Mouse (Mus musculus) layer of hippocampus, postnatal 10 days (tissue): ENCODE data around the gene Pml. TPM values are rescaled to one million over a fixed set of nuclear protein-coding genes. Genes with fewer than 3 reads are reported as not detected.
"Not testable (repeated sequence)": the region's sequence is repeated elsewhere in the genome, so short reads cannot be mapped to it uniquely, and the experiment has no call there.

ENCODE experiments used
- DNase-seq, 2 experiments: peaks; one replicate each; pipeline ENCODE4 v3.0.0; 2021; ENCODE audit warnings: low spot score in 2 of 2
- total RNA-seq, 2 experiments: library from RNA; stranded (reverse); gene quantifications; 2 replicates each; pipeline ENCODE4 v1.2.3; 2021

The Pml gene
- total RNA-seq, 2 experiments from 2014 or later: 7.3 to 9.1 TPM

DNA sequence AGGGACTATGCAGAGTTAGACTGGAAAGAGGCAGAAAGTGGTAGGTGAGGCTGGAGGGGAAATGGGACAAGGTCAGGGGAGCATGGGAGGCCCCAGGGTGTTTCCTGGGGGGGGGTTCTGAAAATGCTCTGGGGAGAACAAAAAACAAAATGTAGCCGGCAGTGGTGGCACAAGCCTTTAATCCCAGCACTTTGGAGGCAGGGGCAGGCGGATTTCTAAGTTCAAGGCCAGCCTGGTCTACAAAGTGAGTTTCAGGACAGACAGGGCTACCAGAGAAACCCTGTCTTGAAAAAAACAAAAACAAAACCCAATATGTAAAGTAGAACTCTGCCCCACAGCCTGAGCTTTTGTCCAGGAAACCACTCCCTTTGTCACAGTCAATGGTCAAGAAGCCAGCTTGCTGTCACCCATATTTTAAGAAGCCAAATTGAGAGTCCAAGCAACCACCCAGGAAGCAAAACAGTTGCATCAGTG, 22.5 kb upstream of the Pml start:
- DNase-seq: no peak

DNA sequence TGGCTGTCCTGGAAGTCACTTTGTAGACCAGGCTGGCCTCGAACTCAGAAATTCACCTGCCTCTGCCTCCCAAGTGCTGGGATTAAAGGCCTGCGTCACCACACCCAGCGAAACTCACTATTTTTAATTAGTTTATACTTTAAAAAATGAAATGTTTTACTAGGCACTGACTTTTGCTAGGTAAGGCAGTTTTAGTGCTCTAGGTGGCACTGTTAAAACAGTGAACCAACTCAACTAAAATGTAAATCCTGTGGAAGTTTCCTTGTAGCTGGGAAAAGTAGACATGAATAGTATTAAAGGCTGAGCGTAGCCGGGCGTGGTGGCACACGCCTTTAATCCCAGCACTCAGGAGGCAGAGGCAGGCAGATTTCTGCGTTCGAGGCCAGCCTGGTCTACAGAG, 22.0 kb upstream of the Pml start:
- not testable (repeated sequence) for DNase-seq

DNA sequence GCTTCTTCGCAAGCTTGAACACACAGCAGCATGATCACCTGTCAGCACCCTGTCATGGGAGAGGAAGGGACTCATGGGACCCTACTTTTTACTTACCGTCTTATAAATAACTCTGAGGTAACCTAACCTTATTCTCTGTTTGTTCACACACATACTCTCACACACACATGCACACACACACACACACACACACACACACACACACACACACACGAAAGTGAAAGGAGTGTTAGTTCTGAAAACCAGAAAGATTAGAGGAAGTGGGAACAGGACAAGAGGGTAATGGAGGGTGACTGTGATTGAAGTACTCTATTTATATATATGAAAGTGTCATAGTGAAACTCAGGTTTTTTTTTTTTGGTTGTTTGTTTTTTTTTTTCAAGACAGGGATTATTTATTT, 21.5 kb upstream of the Pml start:
- no peak for DNase-seq

DNA sequence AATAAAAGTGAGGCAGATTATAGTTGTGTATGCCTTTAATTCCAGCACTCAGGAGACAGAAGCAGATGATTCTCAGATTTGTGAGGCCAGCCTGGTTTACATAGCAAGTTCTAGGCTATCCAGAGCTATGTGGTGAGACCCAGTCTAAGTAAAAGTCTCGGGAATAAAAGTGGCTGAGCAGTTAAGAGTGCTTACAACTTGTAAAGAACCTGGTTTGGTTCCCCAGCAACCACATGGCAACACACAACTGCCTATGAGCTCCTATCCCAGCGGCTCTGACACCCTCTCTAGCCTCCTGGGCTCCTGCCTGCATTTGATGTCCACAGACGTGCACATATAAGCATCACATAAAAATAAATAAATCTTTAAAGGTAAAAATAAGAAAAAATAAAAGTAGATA, 20.5 kb upstream of the Pml start:
- DNase-seq: no peak

DNA sequence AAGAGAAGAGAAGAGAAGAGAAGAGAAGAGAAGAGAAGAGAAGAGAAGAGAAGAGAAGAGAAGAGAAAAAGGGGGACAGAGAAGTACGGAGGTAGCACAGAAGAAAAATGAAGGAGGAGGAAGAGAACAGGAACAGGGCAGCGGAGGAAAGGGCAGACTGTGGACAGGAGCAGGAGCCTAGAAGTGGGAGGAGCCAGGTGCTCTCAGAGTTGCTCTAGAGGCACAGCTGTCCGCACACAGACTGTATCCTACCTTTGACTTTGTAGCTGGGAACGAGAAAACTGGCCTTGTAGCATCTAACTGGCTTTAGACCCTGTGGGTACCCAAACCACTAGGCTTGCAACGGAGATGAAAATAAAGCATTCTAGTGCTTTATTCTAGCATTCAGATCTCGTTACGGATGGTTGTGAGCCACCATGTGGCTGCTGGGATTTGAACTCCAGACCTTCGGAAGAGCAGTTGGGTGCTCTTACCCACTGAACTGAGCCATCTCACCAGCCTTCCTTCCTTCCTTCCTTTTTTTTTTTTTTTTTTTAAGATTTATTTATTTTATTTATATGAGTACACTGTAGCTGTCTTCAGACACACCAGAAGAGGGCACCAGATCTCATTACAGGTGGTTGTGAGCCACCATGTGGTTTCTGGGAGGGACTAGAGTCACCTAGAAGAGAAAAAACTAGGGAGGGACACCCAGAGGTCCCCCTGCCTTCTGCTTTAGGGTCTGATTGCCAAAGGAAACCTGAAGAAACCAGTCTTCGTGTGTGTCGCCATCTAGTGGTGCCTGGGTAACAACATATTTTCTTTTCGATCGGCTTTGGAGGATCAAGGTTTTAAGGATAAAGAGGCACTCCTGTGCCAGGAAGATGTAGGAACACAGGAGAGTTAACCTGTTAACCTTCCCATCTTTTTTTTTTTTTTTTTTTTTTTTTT, 19.1 kb upstream of the Pml start:
- peak; percentile 58 to 68 for DNase-seq

DNA sequence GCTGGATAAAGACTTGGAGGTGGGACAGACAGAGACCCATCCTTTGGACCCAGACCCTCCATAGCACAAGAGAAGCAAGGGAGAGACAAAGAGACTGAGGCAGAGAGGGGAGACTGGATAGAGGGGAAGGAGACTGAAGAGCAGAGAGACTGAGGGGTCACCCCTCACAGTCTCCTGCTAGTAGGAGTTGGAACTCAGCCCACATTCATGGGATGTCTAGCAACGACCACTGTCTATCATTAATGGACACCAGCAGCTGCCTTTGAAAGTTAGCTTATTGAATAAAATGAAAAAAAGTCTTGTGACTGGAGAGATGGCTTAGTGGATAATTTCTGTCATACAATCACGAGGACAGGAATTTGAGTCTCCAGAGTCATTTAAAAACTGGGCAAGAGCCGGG, 17.5 kb upstream of the Pml start:
- no peak for DNase-seq

DNA sequence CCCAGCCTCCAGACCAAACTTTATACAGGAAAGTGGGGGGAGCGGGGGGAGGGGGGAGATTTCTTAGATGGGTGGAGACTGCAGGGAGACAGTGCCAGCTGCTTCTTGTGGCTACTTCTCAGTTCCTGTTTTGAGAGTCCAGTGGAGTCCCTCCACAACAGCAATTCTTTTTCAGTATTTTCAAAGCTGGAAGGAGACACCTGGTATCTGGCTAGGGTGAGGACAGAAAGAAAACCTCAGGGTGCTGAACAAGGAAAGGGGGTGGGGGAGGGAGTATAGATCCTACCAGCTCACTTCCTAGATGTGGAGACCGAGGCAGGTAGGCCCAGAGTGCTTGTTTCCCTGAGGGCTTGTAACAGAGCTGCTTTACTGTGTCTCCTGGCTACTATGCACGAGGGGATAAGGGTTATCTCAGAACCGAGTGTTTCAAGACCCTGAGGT, 17.0 kb upstream of the Pml start:
- no peak for DNase-seq

DNA sequence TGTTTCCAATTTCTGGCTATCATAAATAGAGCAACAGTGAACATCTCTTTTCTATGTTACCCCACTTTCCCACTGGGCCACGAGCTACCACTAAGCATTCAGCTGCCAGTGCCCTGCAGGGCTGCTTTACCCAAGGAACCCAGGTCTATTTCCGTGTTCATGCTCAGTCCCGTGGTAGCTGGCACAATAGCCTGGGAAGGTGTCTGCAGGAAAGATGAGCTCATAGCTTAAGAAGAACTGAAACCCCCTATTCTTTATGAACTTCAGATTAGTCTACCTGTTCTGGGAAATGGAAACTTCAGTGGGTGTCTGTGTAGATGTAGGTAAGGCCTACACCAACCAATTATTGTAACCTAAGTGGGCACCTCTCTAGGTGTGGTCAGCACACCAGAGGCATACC, 15.8 kb upstream of the Pml start:
- no peak for DNase-seq

DNA sequence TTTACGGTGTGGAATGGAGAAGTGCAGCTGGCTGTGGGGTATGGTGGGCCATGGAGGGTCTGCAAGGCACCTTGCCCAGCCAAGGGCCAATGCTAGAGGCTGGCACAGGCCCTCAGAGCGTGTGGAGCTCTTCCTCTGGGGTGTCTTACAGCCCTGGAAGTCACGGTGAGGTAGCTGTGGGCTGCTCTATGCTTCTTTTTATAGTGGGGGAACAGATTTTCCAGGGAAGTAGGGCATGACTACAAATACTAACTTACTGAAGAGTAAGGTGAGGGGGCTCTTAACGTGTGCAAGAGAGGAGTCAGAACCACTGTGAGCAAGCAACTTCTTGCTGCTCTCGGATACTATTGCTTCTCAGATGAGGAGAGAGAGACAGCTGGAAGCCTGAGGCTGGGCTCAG, 12.9 kb upstream of the Pml start:
- no peak for DNase-seq

DNA sequence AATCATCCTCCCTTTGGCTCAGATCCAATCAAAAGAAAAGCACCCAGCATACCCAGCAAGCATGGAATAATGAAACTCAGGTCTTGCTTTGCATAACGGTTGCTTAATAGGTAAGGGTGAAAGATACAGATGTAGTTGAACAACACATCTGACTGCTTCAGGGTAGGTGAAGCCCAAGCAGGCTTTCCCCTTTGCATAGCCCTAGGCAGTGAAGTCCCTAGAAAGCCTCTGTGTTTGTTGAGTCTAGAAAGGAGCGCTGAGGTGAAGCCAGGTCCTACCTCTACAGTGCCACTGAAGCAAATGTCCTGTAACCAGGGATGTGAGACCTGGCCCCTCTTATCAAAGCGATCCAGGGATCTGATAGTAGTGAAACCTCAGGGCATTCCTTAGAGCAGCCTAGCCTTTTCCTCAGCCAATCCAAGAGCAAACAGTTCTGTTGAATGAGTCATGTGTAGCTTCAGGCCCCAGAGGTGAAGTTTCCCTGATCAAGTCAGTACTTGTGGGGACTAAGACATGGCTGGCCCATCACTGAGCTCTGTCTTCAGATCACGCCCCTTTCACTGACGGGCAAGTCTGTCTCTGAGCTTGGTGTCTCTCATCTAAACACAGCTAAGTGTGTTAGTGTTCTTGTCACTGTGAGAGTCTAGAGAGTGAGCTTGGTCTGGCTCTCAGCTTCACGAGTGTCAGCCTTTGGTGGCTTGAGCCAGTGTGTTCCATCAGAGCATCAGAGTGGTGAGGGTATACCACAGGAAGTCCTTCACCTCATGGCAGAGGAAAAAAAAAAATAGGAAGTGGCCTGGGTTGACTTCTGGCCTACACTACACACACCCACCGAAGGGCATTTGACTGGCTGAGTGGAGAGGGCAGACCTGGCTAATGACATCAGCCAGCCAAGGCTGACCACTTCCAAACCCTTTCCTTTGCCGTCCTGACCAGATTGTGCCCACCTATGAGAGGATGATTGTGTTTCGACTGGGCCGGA, 6.4 kb upstream of the Pml start:
- DNase-seq: no peak

DNA sequence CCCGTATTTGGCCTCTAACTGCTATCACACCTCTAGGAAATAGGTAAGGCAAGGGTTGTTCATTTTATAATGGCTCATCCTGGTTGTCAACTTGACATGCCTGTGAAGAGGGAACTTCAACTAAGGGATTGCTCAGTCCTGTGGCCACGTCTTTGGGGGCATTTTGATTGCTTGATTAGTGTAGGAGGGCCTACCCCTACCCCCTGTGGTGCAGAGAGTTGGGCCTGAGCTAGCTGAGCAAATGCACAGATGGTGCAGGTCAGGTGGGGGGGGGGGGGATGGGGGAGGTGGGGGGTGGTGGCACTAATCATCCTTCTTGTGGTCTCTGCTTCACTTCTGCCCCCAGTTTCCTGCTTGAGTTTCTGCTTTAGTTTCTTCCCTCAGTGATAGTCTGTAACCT, 5.5 kb upstream of the Pml start:
- DNase-seq: no peak

DNA sequence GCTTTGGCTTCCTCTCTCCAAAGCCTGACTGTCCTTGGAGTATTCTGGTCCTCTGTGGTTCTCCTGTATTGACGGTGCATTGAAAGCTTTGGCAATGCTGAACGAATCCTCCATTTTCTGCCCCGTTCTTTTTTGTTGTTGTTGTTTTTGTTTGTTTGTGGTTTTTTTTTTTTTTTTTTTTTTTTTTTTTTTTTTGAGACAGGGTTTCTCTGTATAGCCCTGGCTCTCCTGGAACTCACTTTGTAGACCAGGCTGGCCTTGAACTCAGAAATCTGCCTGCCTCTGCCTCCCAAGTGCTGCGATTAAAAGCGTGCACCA, 4.2 kb upstream of the Pml start:
- DNase-seq: not testable (repeated sequence)

DNA sequence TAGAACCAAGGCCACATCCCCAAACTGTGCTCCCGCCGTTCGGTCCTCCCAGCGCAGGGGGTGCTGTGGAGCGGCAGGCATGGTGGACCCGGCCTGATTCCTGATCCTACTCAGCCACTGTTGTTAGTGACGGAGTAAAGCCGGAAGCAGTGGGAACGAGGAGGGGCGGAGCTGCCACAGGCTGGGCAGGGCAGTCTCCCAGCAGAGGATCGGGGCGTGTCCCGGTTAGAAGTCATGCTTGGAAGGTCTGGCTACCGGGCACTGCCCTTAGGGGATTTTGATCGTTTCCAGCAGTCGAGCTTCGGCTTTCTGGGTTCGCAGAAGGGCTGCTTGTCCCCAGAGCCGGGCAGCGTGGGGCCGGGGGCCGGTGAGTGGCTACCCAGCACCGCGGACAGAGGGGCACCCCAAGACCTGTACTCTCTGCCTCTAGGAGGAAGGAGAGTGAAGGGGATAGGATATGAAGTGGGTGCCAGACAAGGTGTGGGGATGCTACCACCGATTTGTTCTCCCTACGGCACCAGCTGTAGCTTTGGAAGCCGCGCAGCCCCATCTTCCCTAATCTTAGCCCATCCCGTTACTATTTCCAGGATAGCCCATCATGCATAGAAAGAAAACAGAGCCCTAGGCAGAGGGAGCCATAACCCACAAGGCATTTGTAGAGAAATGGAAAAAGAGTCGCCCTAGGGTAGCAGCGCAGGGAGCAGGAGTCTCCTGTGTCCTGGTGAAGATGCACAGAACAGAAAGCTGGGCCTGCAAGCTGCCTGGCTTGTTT, 3.6 kb upstream of the Pml start, which contains the start of gene Stoml1:
Stoml1 (plus strand) TSS at position 132 of the 772 bp plus-strand sequence.
- peak; percentile 92 to 94 for DNase-seq

DNA sequence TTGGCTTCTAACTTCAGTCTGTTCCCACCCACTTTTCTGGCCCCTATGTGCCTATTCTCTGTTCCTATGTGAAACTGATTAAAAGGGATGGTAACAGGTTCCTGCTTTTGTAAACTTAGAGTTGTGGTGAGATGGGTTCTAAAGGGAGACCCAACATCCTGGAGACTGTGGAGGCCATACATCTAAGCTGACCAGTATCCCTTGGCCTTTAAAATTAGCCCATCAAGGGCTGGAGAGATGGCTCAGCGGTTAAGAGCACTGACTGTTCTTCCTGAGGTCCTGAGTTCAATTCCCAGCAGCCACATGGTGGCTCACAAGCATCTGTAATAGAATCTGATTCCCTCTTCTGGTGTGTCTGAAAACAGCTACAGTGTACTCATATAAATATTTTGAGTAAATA, 1.1 kb upstream of the Pml start:
- DNase-seq: not testable (repeated sequence)

DNA sequence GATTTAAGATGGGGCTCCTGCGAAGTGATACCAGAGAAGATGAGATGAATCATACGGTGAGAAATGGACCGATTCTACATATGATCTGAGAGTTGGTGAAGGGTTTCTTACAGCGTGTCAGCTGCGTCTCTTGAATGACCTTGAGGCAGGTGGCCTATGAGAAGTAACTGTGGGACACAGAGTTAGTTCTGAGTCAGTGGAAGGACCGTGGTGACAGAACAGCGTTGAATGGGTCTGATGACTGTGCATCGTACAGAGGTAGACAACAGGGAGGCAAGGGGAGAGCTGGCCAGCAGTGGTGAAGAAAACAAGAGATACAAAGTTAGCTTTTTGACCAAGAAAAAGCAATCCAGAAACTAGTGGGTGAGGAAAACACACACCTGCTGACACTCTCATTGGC, 736 bp upstream of the Pml start:
- DNase-seq: no peak

DNA sequence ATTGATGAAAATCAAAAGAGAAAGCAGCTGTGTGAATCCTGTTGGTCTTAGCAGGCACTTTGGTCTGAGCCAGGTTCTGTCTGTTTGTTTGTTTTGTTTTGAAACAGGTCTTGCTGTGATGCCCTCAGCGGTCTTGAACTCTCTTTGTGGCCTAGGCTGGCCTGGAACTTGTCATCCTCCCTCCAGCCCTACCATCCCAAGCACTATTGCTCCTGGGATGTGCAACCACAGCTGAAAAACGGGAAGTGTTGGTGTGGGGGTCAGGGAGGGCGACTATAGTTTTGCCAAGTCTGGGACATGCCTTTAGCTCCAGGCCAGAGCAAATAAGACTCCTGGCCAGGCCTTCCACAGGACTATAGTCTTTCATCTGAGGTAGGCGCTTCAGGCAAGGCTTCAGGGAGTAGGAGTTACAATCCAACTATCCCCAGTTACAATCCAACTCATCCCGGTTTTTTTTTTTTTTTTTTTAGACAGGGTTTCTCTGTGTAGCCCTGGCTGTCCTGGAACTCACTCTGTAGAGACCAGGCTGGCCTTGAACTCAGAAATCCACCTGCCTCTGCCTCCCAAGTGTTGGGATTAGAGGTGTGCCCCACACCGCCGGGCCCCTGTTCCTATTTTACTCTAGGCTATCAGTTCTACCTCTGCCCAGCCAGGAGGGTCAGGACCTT, 706 bp downstream of the Pml start:
- DNase-seq: no peak

DNA sequence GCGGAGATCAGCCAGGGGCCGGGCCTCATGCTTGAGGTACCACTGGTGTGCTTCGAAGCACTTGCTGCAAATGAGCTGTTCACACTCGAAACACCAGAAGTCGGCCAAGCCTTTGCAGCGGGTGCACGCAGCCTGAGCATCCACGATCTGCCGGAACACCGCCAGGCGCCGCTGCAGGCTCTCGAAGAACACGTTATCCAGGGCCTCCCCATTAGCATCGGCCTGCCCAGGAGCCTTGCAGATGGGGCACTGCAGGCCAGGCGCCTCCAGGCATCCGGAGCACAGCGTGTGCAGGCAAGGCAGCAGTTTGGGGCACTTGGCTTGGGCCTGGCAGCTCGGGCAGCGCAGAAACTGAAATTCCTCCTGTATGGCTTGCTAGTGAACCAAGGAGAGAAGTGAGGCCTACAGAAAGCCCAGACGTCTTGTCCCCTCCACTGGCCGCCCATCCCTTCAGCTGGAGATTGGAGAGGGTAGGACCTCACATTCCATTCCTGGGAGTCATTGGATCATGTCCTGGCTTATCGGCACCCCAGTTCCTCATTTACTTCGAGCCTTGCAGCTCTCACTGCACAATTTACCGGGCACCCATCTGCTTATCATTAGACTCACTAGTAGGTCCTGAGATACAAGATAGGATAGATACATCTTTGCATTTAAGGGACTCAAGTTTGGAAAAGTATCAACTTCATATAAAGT, 2.4 kb downstream of the Pml start:
- DNase-seq: peak; percentile 75 to 87

DNA sequence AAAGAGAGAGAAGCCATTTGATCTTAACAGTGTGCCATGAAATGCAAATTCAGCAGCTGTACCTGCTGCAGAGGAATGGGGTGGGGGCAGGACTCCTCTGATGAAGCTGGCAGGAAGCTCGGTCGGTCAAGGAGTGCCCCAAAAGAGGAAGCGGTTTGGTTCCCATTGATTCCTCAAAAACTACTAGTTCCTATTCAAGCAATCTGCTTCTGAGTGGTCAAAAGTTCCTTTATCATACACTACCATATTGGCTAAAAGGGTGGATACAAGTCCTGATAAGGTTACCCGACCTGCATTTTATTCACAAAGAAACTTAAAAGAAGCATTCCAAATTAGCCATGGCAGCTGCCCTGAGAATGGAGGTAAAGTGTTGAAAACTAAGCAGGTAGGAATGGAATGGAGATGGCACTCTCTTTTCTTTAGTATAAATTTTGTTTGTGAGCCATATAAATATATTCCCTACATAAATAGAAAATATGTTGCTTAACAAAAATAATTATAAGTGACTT, 3.4 kb downstream of the Pml start:
- DNase-seq: no peak

DNA sequence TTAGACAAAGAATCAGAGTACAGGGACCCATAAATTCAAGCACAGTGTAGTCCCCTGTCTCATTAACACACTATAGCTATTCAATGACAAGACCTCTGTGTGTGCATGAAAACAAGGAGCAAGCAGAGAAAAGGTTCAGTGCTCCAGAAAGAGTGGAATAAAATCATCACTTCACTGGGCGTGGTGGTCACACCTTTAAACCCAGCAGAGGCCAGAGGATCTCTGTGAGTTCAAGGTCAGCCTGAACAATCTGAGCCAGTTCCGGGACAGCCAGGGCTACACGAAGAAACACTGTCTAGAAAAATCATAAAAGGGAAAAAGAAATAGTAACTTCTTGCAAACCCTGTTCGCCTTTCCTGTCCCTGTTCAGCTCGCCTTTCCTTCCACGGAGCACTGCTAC, 5.9 kb downstream of the Pml start:
- no peak for DNase-seq

DNA sequence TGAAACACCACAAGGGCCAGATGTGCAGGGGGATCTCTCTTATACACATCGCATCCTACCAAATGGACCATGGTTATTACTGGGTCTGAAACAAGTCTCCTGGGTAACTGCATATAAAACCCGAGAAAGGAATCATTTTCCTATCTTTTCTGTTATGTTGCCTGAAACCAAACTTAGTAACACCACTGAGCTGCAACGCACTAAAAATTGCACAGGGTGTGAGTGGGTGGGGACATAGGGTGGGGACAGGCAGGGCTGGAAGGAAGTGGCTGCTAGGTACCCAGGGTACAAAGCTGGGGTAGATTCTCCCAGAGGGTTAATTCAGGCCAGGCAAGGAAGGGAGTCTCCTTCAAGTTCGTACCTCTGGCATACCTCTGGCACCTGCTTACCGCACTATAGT, 6.9 kb downstream of the Pml start:
- DNase-seq: no peak
